Mouse (Mus musculus) lung, postnatal 0 days (tissue): ENCODE measurements around the gene Mtor. TPM values are rescaled to one million over a fixed set of nuclear protein-coding genes. Genes with fewer than 3 reads are reported as not detected.

Experiments
- ATAC-seq: fragments of 200-750 bp; cut with Nextera tagmentation; 2 replicates; pipeline ENCODE4 v1.8.0; 2017; ENCODE audit warnings: moderate library complexity
- DNase-seq: peaks from one replicate; pipeline ENCODE4 v3.0.0-alpha.2; 2016; ENCODE audit warnings: low spot score
- H3K27ac ChIP-seq: fragments of 300-500 bp; sonication (generic); 2 replicates; pipeline ENCODE4 v1.5.1; 2014; ENCODE audit warnings: antibody characterized with exemption, mild to moderate bottlenecking, low read length, mixed read lengths
- H3K27me3 ChIP-seq: fragments of 300-500 bp; sonication (generic); replicated peaks from 2 replicates; pipeline ENCODE4 v1.6.1; 2014; ENCODE audit warnings: low read length, mixed read lengths; ENCODE audit not compliant: insufficient read depth
- H3K36me3 ChIP-seq: fragments of 300-500 bp; sonication (generic); 2 replicates; pipeline ENCODE4 v1.6.1; 2014; ENCODE audit warnings: low read length, mixed read lengths; ENCODE audit not compliant: insufficient read depth
- H3K4me1 ChIP-seq: fragments of 300-500 bp; sonication (generic); 2 replicates; pipeline ENCODE4 v1.6.1; 2014; ENCODE audit warnings: antibody characterized with exemption, low read depth, low read length, mixed read lengths; ENCODE audit not compliant: insufficient read depth
- H3K4me2 ChIP-seq: fragments of 300-500 bp; sonication (generic); replicated peaks from 2 replicates; pipeline ENCODE4 v1.6.1; 2014; ENCODE audit warnings: low read depth, mild to moderate bottlenecking, low read length, moderate library complexity, mixed read lengths
- H3K4me3 ChIP-seq: fragments of 300-500 bp; sonication (generic); 2 replicates; pipeline ENCODE4 v1.5.1; 2014; ENCODE audit warnings: low read depth, low read length
- H3K9ac ChIP-seq: fragments of 300-500 bp; sonication (generic); replicated peaks from 2 replicates; pipeline ENCODE4 v1.6.1; 2014; ENCODE audit warnings: low read depth, mild to moderate bottlenecking
- H3K9me3 ChIP-seq: fragments of 300-500 bp; sonication (generic); 2 replicates; pipeline ENCODE4 v1.6.1; 2016; ENCODE audit warnings: low read length, mixed read lengths
- CTCF ChIP-seq: IDR thresholded peaks from 2 replicates; pipeline ENCODE4 v1.5.1; 2016; ENCODE audit warnings: antibody characterized with exemption, mild to moderate bottlenecking
- EP300 ChIP-seq: IDR thresholded peaks from 2 replicates; pipeline ENCODE4 v1.6.1; 2016; ENCODE audit warnings: antibody characterized with exemption, mild to moderate bottlenecking, control low read depth
- WGBS: fragments of 180-500 bp; shearing (Covaris S2); extraction: QIAGEN DNeasy Blood & Tissue Kit; methylation state at CpG from one replicate; pipeline ENCODE4 v1.1.7; 2014; 5-methylcytosine and 5-hydroxymethylcytosine counted together
- polyA plus RNA-seq: library from polyadenylated mRNA; unstranded; fragments of >200 nt; fragmentation: Nextera tagmentation; extraction: Ambion mirVana; gene quantifications from 2 replicates; pipeline ENCODE4 v1.2.1, GENCODE M21; 2015

Mtor gene
- polyA plus RNA-seq, 1 experiment from 2014 or later, result 15.8 TPM

- no peak overlapping the region for H3K4me2 ChIP-seq
- no peak overlapping the region for H3K4me3 ChIP-seq
- H3K4me1 ChIP-seq, result no peaks in the 10 kb centered on the region
- ATAC-seq, result no peak
- H3K27ac ChIP-seq, result no peak overlapping the region
- WGBS, result 86% methylated on average over 5 of the region's 5 CpGs
- no peaks in the 10 kb centered on the region for H3K9me3 ChIP-seq
- peak; percentile 19 for DNase-seq
- no peaks in the 10 kb centered on the region for H3K27me3 ChIP-seq
- H3K36me3 ChIP-seq, result peaks cover 50% of the 10 kb centered on the region
- no peak overlapping the region for H3K9ac ChIP-seq
- no peak for TF ChIP-seq EP300
- TF ChIP-seq CTCF, result no peak
These were observed 7.1 kb downstream of the Mtor start for GRCm38 (mm10) chr4:148455477-148456025.

- H3K27me3 ChIP-seq, result no peaks in the 10 kb centered on the region
- TF ChIP-seq CTCF (no peak), EP300 (no peak)
- H3K4me2 ChIP-seq, result no peak overlapping the region
- H3K4me1 ChIP-seq, result no peaks in the 10 kb centered on the region
- no peak overlapping the region for H3K4me3 ChIP-seq
- ATAC-seq (no peak), DNase-seq (no peak)
- peaks cover 57% of the 10 kb centered on the region for H3K36me3 ChIP-seq
- 92% methylated on average over 12 of the region's 12 CpGs for WGBS
- no peaks in the 10 kb centered on the region for H3K9me3 ChIP-seq
- H3K27ac ChIP-seq, result no peak overlapping the region
- H3K9ac ChIP-seq, result no peak overlapping the region
These were observed 12.4 kb downstream of the Mtor start for GRCm38 (mm10) chr4:148460656-148461284.

DNA sequence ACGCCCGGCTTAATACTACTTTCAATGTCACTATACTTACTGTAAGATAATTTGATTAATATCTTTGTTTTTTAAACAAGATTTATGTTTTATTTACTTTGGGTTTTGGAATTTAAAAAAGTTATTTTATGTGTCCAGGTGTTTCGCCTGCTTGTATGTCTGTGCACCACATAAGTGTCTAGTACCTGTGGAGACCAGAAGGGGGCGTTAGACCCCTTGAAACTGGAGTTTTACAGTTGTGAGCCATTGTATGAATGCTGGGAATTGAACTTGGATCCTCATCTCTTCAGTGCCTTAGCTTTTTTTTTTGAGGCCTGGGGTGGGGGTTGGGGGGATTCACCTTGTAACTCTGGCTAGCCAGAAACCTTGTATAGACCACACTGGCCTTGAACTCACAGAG, 13.4 kb downstream of the Mtor start:
- Histone ChIP-seq H3K4me2 (no peak overlapping the region), H3K9ac (no peak overlapping the region), H3K4me1 (no peaks in the 10 kb centered on the region), H3K36me3 (peaks cover 55% of the 10 kb centered on the region), H3K27me3 (no peaks in the 10 kb centered on the region), H3K9me3 (no peaks in the 10 kb centered on the region), H3K4me3 (no peak overlapping the region), H3K27ac (no peak overlapping the region)
- TF ChIP-seq EP300, result no peak
- TF ChIP-seq CTCF, result no peak
- ATAC-seq, result no peak
- DNase-seq, result no peak
- WGBS, result 80% methylated on average over 4 of the region's 4 CpGs

GRCm38 (mm10) chr4:148462717-148463116, 14.3 kb downstream of the Mtor start:
- Histone ChIP-seq H3K27ac (no peak overlapping the region), H3K9me3 (no peaks in the 10 kb centered on the region), H3K4me1 (no peaks in the 10 kb centered on the region), H3K4me3 (no peak overlapping the region), H3K27me3 (no peaks in the 10 kb centered on the region), H3K9ac (no peak overlapping the region), H3K4me2 (no peak overlapping the region), H3K36me3 (peaks cover 59% of the 10 kb centered on the region)
- TF ChIP-seq EP300, result no peak
- no peak for TF ChIP-seq CTCF
- DNase-seq (no peak), ATAC-seq (no peak)
- 98% methylated on average over 13 of the region's 13 CpGs for WGBS

DNA sequence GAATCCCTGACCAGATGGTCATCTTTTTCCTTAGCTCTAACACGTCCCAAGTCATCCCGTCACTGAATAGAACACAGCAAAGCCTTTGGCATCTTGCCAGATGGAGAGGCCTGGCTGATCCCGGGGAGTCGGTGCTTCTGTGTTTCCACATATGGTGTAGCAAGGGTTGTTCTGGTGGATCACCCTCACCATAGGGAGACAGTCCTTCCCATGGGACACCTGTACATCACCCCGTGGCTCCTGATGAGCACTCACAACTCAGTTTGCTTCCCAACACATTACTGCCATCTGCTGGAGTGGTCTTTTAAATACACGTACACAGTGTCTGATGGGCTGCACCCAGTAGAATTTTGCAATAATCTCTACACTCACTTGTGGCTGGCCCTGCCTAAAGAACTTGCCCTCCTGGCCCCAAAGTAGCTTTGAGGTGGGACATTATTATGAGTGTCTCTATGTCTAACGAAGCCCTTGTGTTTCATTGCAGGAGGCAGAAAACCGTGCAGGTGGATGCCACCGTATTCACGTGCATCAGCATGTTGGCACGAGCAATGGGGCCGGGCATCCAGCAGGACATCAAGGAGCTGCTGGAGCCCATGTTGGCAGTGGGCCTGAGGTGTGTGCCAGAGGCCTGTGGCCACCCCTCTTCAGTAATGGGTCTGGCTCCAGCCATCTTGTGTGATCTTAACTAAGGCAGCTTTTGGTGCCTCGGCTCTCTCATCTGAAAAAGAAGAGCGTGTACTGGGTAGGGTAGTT, 15.0 kb downstream of the Mtor start:
- no peak overlapping the region for H3K9ac ChIP-seq
- ATAC-seq, result peak; percentile 57

GRCm38 (mm10) chr4:148464301-148464700, 15.9 kb downstream of the Mtor start:
- Histone ChIP-seq H3K4me3 (no peak overlapping the region), H3K27me3 (no peaks in the 10 kb centered on the region), H3K36me3 (peaks cover 60% of the 10 kb centered on the region), H3K4me1 (no peaks in the 10 kb centered on the region), H3K9ac (no peak overlapping the region), H3K4me2 (no peak overlapping the region), H3K27ac (no peak overlapping the region), H3K9me3 (no peaks in the 10 kb centered on the region)
- TF ChIP-seq CTCF (no peak), EP300 (no peak)
- no peak for DNase-seq
- 94% methylated on average over 12 of the region's 12 CpGs for WGBS
- no peak for ATAC-seq

More for the DNA sequence above, 15.0 kb downstream of the Mtor start:
- H3K27ac ChIP-seq, result no peak overlapping the region
- WGBS, result 69% methylated on average over 14 of the region's 14 CpGs
- DNase-seq, result peak; percentile 50
- H3K4me2 ChIP-seq, result no peak overlapping the region
- no peak overlapping the region for H3K4me3 ChIP-seq
- TF ChIP-seq CTCF, result peak; percentile 56
- TF ChIP-seq EP300, result no peak
- H3K4me1 ChIP-seq, result no peaks in the 10 kb centered on the region
- H3K27me3 ChIP-seq, result no peaks in the 10 kb centered on the region
- H3K9me3 ChIP-seq, result no peaks in the 10 kb centered on the region
- H3K36me3 ChIP-seq, result peaks cover 59% of the 10 kb centered on the region
